Mouse (Mus musculus) ES-Bruce4 (cell line): Measurements from ENCODE around the gene Chd1l.

Experiments
- CTCF ChIP-seq: IDR thresholded peaks from one replicate; pipeline ENCODE4 v1.8.1; 2011; ENCODE audit warnings: low read depth, low read length
- EP300 ChIP-seq: IDR thresholded peaks from 2 replicates; pipeline ENCODE4 v1.6.1; 2011; ENCODE audit warnings: low read depth, low read length; ENCODE audit not compliant: insufficient read depth

- TF ChIP-seq EP300: no peak
- no peak for TF ChIP-seq CTCF
Observed at GRCm38 (mm10) chr3:97521946-97522731, 87.9 kb downstream of the Chd1l start.
